Mouse (Mus musculus): ENCODE measurements around the gene Actr10.

DNA sequence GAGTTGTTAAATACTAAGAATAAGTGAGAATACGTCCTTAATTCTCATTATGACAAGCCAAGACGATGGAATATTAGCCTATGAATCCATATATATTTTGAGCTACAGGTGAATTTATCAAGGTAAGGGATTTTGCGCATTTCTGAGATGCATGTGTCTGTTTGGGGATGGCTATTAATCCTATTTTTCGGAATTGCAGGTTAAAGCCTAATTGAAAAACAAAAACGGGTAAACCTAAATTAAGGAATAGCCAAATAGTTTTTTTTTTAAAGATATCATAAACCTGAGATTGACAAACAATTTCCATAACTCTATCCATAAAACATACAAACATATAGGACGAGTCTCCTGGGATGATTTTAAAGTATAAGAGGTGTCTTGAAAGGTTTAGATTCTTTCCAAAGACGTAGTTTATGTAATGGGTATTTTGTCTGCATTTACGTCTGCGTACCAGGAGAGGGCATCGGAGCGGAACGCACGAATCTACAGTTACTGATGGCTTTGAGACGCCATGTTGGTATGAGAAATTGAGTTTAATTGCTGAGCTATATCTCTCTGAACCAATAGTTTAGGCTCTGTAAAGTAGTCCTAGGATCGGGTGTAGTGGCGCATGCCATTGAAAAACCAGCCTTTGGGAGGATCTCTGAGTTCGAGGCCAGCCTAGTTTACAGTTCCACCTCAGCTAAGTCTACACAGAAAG lies 32.0 kb downstream of the Actr10 start:
- TF ChIP-seq POLR2A (IDR thresholded peaks at IDR 0.05; ENCODE audit: insufficient read depth, low read depth, low read length) (no peak), CTCF (IDR thresholded peaks at IDR 0.05; ENCODE audit: insufficient read depth, low read depth, low read length) (no peak)

Measured in olfactory bulb, adult 2 months (tissue).